Mouse (Mus musculus) yolk sac, embryonic 10.5 days (tissue): Measurements from ENCODE around the gene Polq.

Experiments used
- DNase-seq: peaks from one replicate; pipeline ENCODE4 v3.0.0-alpha.2; 2017; ENCODE audit warnings: low spot score

The Polq gene

DNA sequence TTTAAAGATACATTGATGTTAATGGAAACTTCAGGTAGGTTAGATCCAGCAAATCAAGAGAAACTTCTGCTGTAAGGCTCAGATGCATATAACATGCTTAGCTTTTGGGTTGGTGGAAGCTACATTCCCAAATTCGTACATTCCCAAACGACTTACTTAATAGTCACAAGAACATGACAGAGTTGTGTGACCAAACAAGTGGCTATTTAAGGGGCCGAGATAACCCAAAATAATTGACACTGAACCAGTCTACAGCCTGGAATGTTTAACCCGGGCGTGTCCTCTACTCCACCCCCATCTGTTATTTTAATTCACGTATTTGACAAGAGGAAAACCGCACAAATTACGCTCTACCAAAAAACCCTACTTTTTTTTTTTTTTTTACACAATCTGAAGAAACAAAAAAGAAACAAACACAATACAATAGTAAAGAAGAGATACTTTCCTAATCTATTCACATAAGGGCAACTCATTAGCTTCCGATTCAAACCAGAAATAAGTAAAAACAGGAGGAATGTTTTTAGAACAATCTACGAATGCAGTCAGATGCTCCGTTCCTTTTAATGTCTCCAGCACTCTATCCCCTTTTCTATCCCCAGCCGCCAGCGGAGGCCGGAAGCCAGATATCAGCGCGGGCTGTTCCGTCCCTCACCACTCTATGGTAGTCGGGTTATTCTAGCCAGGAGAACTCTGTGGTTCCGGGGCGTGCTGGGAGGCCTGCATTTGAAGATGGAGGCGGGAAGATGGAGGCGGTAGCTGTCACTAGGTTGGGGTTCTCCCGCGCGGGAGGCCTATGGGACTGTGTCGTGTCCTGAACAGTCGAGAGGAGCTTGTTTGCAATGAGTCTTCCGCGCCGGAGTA lies at the start of gene Polq:
Gene Polq (plus strand): TSS at position 726 of the 861 bp plus-strand sequence.
- peak; percentile 92 for DNase-seq

DNA sequence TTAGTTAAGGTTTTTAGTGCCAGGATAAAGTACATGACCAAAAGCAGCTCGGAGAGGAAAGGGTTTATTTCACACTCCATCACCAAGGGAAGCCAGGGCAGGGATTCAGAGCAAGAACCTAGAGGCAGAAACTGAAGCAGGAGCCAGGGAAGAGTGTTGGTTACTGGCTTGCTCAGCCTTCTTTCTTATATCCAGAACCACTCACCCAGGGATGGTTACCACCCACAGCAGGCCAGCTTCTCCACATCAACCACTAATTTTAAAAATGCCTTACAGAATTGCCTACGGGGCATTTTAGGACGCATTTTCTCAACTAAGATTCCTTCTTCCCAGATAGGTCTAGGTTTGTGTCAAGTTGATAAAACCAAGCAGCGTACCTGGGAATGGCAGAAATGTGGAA lies 48.2 kb upstream of the Polq start:
- DNase-seq, result no peak

DNA sequence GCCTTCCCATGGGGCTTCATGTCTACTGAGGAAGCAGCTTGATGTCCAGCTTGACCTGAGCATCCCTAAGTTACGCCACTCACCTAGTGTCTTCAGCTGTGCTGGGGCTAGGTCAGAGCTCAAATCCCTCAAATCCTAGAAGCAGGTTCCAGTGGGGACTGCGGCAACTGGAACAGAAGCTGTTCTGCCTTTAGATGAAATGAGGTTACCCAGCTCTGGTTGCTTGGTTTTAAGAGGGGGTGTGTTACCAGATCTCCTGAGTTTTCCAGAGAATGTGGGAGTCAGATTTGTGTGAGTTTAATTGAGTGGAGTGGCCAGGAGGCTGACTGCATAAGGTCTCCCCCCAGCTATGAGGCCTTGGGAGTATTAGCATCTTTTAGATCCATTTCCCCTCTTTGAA lies 32.5 kb upstream of the Polq start:
- no peak for DNase-seq

DNA sequence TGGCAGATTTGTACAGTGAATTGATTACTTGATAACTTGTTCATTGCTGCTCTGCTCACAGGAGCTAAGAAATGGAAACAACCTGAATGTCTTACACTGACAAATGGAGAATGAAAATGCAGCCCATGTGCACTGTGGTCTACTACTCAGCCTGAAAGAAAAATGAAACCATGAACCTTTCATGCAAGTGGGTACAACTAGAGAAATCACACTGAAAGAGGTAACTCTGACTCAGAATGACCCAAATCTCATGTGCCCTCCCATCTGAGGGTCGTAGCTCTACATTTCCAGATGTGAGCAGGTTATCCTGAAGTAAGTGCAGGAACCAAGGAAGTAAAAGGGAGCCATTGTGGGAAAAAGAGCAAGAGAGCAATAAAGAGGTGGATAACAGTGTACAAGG lies 27.8 kb upstream of the Polq start:
- no peak for DNase-seq

DNA sequence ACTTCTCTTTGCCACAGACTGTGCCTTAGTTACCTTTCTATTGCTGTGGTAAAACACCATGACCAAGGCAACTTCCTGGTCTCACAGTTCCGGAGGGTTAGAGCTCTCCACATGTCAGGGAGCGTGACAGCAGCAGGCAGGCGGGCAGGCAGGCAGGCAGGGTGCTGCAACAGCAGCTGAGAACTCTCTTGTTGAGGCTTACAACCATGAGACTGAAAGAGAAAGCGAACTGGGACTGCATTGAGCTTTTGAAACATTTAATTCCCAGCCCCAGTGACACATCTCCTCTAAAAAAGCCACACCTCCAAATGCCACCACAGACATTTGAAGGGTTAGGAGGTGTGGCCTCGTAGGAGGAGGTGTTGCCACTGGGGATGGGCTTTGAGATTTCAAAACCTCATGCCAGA lies 25.9 kb upstream of the Polq start:
- no peak for DNase-seq

DNA sequence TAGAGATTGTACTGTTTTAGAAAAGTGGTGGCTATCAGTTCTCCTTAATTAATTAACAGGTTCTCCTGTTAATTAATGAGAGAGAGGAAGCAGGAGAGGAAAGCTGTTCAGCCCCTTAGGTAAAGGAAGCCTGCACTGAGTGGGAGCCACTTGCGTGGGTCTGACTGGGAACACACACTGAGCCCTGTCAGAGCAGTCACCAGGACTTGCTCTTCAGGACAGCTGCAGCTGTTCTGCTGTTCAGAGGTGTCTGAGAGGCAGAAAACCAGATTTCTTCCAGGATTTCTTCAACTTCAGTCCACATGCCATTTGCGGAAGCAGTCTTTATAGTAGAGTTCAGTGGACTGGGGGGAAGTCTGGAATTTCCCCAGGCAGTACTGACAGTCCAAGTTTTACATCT lies 24.2 kb upstream of the Polq start:
- DNase-seq, result no peak

DNA sequence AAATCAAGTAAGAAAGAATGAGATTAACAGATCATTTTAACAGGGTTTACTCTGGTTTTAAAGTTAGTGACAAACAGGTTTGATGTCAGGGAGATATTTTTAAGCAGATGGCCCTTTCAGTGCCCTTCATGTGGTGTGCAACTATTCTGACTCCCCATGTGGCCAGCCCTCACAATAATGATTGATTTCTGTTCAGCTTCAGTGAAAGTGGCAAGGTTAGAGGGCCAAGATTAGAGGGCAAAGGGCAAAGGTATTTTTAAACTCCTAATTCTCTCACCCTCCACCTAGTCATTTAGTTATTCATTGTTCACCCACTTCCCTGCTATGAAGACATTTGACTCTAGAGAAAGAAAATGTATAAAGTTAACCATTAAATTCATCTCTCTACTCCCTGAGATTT lies 23.5 kb upstream of the Polq start:
- no peak for DNase-seq

DNA sequence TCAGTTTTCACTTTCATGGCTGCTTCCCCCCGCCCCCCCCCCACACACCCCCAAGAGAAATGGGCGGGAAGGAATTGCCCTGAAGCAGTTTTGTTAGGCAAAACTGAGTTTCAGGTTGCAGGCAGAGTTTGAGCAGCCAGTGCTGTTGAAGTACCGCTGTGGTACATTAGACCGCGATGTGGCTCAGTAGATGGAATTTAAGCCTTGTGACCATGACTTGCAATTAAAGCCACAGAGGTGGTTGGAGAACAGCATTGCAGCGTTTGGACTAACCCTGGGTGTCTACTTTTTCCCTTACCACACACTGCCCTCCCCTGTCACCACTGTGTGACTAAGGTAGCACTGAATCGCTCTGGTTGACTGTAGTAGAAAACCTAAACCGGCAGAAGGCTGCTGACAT lies 22.1 kb upstream of the Polq start:
- DNase-seq, result no peak

DNA sequence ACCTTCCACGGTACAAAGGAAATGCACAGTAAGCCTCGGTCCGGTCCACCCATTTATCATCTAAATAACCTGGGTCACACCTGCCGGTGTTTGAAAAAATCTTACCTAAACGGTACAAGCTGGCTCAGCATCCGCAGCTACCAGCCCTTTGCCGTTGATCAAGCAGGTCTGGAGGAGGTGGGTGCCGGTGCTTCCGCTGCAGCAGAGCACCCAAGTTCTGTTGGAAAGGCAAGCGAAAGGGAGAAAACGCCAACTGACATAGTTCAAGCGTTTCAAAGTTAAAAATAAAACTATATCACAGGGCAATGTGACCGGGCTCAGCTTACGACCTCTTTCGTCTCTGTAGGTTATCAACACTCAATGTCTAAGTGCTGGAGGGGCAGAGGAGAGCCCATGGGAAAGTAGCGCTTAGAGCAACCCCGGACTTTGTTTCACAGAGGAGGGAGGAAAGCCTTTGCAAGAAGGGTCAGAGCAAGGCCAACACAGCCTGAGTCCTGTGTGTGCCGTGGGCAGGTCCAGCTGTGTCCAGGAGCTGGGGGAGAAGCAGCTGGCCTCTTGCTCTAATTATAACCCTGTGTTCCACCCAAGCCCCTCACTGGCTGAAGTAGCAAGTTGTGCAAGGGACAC lies 21.5 kb upstream of the Polq start, which contains the start of gene Fbxo40:
Gene Fbxo40 (minus strand): TSS at position 469 of the 627 bp plus-strand sequence.
- no peak for DNase-seq

DNA sequence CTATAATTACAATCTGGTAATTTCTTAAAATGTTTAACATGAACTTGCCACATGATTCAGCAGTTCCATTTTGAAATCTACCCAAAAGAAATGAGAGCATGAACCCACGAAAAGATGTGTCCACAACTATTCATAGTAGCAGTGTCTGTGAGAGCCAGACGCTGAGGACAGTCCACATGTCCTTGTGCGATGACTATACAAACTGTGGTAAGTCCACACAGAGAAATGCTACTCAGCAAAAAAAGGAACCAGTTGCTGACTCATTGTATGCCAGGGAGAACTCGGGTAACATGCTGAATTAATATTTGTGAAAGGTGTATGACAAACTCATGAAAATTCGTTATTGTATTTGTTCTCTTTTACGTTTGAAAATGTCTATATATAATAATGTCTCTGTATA lies 13.9 kb upstream of the Polq start:
- no peak for DNase-seq

DNA sequence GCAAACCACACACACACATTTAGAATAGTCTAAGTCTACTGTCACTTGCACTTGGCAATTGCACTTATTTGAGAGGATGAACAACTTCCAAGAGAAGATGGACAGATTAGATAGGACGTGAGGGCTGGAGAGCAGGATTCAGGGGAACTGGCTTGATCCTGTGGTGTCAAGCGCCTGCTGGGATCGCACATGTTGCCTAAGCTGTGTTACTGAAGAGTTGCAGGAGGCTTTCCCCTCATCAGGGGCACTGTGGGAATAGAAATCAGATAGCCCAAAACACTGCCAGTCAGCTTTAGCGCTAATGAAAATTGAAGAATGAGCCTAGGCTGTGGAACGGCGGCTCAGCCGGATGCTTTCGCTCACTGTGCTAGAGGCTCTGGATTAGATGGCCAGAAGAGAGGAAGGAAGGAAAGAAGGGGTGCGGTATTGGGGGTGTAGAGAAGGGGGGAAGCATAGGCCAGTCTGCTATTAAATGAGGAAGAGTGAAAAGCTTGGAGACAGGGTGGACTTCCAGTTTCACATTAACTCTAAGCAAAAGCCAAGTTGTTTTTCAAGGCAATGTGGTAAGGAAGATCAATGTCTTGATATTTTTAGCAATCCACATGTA lies 12.1 kb upstream of the Polq start:
- no peak for DNase-seq

DNA sequence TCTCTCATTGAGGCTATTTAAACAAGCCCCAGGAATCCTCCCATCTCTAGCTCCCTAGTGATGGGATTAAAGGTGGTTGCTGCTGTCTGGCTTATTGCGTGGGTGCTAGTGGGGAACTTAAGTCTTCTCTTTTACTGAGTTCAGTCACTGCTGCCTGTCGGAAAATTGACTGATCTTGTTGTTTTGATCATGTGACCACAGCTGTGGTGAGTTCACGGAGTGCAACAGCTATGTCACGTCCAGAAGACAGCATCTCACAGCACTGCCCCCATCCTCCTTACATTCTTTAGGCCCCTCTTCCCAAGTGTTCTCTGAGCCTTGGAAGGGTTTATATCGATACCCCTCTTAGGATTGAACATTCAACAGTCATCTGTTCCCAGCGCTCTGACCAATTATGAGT lies 2.3 kb upstream of the Polq start:
- no peak for DNase-seq

DNA sequence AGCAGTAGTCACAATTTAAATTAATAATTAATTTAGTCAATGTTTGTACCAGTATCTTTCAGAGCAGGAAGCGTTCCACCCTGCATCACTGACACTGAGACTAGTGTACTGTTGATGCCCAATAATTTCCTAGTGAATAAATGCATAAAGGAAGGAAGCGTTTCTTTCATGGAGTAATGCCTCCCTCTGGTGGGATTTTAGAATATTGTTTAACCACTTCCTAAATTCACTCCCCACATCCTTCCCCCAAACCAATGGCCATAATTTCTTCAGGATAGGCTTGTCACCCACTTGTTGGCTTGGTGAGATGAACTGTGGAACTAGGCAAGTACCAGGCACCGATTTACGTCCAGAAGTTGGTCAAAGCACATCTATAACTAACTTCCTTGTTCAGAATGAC lies 1.2 kb upstream of the Polq start:
- no peak for DNase-seq

DNA sequence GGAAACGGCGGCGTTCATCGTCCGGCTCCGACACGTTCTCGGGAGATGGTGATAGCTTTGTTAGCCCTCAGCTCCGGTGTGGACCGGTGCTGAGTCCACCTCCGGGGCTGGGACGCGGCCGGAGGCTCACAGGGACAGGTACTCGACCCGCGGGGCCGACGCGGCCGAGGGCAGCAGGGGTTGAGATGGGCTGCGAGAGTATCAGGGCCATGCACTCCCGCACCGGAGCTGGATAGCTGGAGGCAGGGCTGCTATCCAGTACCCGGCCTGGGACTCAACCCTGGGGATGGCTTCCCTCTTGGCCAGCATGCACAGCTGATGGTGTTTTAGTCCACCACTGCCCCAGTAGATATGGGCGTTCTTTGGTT lies 320 bp downstream of the Polq start:
- no peak for DNase-seq

DNA sequence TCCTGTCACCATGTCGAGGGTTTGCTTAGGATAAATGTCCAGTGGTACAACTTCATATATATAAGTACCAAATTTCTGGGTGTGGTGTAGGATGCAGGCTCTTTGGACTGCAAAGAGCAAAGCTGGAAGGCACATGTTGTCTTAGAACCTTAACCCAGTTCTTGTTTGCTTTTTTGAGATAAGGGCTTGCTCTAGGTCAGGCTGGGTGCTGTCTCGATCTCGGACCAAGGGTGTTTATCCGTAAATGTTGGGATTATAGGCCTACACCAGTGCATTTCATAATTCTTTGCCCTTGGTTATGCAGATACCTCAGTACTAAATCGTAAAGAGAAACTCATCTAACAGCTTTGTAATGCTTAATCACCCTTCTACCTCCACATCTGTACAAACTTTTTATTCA lies 750 bp downstream of the Polq start:
- DNase-seq, result no peak

DNA sequence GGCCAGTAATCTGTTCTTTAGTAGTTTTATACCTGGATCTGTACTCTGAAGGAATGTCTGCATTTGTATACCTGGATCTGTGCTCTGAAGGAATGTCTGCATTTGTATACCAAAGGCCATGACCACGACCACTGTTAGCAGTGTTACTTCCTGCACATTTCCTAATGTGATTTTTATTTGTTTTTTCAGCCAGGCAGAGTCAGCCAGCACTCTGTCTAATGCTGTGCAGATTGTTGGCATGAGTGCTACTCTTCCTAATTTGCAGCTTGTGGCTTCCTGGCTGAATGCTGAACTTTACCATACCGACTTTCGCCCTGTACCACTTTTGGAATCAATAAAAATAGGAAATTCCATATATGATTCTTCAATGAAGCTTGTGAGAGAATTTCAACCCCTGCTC lies 16.0 kb downstream of the Polq start:
- no peak for DNase-seq

DNA sequence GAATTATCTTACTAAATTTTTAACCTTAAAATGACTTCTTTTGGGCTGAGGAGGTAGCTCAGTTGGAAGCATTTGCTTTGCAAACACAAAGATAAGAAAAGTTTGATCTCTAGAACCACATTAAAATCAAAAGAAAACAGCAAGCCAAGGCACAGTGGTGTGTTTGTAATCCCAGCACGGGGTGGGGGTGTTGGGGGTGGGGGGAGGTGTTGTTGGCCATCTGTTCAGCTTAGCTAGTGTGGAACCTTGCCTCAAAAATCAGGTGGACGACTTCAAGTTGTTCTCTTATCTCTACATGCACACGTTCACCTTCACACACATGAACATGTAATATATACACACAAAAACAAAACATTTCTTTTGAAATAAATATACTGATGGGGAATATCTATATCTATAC lies 20.4 kb downstream of the Polq start:
- DNase-seq, result no peak

DNA sequence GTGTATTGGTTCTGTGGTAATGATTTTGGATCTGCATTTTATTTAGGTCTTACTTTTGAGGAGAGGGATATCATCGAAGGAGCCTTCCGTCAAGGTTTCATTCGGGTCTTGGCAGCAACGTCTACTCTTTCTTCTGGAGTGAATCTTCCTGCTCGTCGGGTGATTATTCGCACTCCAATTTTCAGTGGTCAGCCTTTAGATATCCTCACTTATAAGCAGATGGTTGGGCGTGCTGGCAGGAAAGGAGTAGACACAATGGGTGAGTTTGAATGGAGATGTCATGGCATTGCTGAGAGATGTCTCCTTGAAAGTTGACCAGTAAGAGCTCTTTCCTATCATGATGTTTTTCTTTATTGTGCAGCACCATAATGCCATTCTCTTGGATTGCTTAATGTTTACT lies 23.2 kb downstream of the Polq start:
- DNase-seq, result no peak

DNA sequence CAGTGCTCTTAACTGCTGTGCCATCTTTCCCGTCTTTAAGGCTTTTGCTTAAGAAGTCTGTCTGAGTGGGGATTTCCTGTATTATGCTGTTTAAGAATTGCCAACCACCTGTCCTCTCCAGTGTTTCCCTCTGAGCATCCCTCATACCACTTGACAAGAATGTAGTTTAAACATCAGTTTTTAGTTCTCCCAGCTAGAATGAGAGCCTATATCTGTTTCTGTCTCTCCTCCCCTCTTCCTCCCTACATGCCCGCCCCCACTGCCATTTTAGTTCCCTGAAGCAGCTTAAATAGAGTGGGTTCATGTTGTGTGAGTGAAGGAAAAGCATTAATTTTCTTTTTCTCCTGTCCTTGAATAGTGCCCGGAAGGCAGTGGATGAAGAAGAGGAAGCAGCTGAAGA lies 48.0 kb downstream of the Polq start:
- no peak for DNase-seq

DNA sequence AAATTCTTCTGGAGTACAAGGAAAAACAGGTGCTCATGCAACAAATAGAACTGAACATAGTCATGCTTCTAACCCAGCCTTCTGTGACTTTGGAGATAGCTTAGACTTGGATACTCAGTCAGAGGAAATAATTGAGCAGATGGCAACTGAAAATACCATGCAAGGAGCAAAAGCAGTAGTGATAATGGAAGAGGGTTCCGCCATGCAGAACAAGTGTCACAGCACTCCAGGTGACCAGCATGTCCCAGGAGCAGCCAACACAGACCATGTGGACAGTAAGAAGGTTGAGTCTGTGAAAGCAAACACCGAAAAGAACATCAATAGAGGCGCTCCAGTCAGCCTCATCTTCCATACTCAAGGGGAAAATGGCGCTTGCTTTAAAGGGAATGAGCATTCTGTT lies 49.7 kb downstream of the Polq start:
- DNase-seq, result no peak

DNA sequence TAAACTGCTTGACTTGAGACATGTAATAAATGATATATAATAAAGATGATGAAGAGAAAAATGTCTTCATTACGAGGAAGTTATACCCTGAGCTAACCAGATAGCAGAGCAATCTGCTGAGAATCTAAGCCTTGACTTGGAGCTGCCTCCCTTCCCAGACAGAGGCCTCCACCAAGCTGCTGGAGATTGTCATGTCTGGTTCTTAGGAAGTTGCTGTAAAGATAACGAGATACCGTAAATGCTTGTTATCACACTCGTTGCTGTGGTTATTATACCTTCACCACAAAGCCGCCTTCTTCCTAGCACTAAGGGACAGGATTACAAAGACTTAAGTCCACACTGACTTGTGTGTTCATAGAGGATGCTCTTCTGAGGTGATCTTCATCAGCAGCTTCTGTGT lies 60.8 kb downstream of the Polq start:
- no peak for DNase-seq

DNA sequence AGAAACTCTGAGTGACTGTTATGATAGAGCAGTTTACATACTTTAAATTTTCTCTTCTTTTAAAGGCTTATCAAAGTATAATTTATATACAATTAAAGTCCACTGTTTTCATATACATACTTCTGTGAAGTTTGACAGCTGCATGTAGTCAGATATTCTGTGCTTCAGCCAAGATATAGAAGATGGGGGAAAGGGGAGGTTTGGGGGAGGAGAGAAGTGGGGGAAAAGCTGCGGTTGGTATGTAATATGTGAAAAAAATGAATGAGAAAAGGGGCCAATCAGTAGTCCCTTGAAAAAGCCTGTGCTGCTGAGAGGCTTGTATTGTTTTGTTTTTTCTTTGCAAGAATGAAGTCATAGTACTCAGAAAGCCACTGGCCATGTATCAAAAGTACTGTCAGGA lies 78.1 kb downstream of the Polq start:
- no peak for DNase-seq

DNA sequence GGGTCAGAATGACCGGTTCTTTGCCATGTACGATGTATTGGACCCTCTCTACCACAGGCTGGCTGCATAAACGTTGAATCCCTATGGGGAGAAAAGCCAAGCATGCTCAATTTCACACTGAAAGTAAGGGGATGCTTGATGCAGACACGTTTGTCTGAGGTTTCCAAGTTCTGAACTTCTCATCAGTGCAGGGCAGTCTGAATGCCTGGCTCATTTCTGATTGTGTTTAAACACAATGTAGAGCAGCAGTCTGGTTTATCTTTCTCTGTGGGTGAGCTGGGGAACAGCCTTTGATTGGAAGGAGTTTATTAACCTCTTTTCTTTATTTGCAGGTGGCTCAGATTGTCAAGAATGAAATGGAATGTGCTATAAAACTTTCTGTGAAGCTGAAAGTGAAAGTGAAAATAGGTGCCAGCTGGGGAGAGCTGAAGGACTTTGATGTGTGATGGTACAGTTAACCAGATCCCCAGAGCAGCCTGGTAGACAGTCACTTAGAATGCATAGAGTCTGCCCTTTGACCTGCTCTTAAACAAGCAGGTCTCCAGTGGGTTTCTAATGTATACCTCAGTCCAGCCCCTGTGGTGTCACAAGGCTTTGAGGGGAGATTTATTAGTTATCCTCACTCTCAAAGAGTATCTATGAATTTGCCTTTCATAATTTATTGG lies 82.7 kb downstream of the Polq start:
- no peak for DNase-seq
